Mouse (Mus musculus): ENCODE measurements around the gene Cdan1. TPM values are rescaled to one million over a fixed set of nuclear protein-coding genes. Genes with fewer than 3 reads are reported as not detected.
A peak's percentile ranks its signal among the peaks of the same experiment; 100 is the strongest.

The Cdan1 gene
- 5.8 and 7.4 TPM in 2 replicates for polyA plus RNA-seq (2015; fragmentation: Nextera tagmentation; extraction: Ambion mirVana)

GRCm38 (mm10) chr2:120849449-120850423 is at the start of gene Cdan1:
Gene Cdan1 (minus strand): TSS chr2:120850128.
- peak within 1 kb of the TSS; percentile 75 for H3K4me3 ChIP-seq
- no peaks in the 10 kb centered on the region for H3K27me3 ChIP-seq
- peak within 1 kb of the TSS; percentile 49 for H3K4me2 ChIP-seq (replicated peaks)
- H3K4me1 ChIP-seq, result peaks cover 24% of the 10 kb centered on the region
- H3K27ac ChIP-seq (replicated peaks), result peak within 1 kb of the TSS; percentile 77
- no peaks in the 10 kb centered on the region for H3K9me3 ChIP-seq
- ATAC-seq (replicated peaks), result peak; percentile 57
- under 1% methylated on average over 58 of the region's 71 CpGs for WGBS
- H3K36me3 ChIP-seq, result no peaks in the 10 kb centered on the region
- peak within 1 kb of the TSS; percentile 74 for H3K9ac ChIP-seq (replicated peaks)

- WGBS, result 96% methylated on average over 3 of the region's 3 CpGs
- no peak for ATAC-seq (replicated peaks)
- peaks cover 82% of the 10 kb centered on the region for H3K36me3 ChIP-seq
- H3K27ac ChIP-seq (replicated peaks), result no peak overlapping the region
- no peak overlapping the region for H3K4me3 ChIP-seq
- no peaks in the 10 kb centered on the region for H3K9me3 ChIP-seq
- H3K4me1 ChIP-seq, result no peaks in the 10 kb centered on the region
- no peak overlapping the region for H3K9ac ChIP-seq (replicated peaks)
- no peak overlapping the region for H3K4me2 ChIP-seq (replicated peaks)
- no peaks in the 10 kb centered on the region for H3K27me3 ChIP-seq
Measured at GRCm38 (mm10) chr2:120896361-120896760, 46.4 kb upstream of the Cdan1 start.

DNA sequence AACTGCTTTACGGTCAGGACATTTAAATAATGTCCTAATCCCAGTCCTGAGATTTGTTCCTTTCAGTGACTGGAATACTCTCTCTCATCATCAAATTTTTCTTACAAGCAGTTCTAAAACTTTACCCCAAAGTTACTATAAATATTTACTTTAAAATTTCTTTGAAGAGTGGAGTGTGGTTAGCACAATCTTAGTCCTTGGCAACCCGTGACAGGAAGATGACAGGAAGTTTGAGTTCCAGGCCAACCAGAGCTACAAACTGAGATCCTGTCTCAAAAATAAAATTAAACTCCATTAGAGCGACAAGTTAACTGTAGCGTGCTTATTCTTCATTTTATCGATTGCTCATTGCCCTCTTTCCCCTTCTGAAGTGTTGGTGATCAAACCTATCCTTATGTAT is 37.7 kb upstream of the Cdan1 start:
- Histone ChIP-seq H3K27me3 (no peaks in the 10 kb centered on the region), H3K9me3 (no peaks in the 10 kb centered on the region), H3K4me2 (replicated peaks) (no peak overlapping the region), H3K27ac (replicated peaks) (no peak overlapping the region), H3K4me3 (no peak overlapping the region), H3K4me1 (no peaks in the 10 kb centered on the region), H3K36me3 (peaks cover 68% of the 10 kb centered on the region), H3K9ac (replicated peaks) (no peak overlapping the region)
- ATAC-seq (replicated peaks), result no peak
- WGBS, result 93% methylated on average over 5 of the region's 5 CpGs

- no peaks in the 10 kb centered on the region for H3K27me3 ChIP-seq
- no peak overlapping the region for H3K4me2 ChIP-seq (replicated peaks)
- H3K4me1 ChIP-seq, result 0 out of 2 replicates have a peak, but pooled peaks cover 2% of the 10 kb centered on the region
- H3K9me3 ChIP-seq, result no peaks in the 10 kb centered on the region
- no peak overlapping the region for H3K9ac ChIP-seq (replicated peaks)
- H3K27ac ChIP-seq (replicated peaks), result no peak overlapping the region
- no peak overlapping the region for H3K4me3 ChIP-seq
- H3K36me3 ChIP-seq, result peaks cover 70% of the 10 kb centered on the region
- ATAC-seq (replicated peaks), result no peak
- 93% methylated on average over 2 of the region's 2 CpGs for WGBS
Measured at GRCm38 (mm10) chr2:120873192-120873591, 23.3 kb upstream of the Cdan1 start.

GRCm38 (mm10) chr2:120871447-120872336 is 21.8 kb upstream of the Cdan1 start:
- Histone ChIP-seq H3K27ac (replicated peaks) (no peak overlapping the region; the same call in 1 of the 2 replicates), H3K9me3 (no peaks in the 10 kb centered on the region), H3K36me3 (peaks cover 64% of the 10 kb centered on the region), H3K27me3 (no peaks in the 10 kb centered on the region), H3K9ac (replicated peaks) (no peak overlapping the region), H3K4me2 (replicated peaks) (no peak overlapping the region), H3K4me3 (no peak overlapping the region), H3K4me1 (0 out of 2 replicates have a peak, but pooled peaks cover 2% of the 10 kb centered on the region)
- no peak for ATAC-seq (replicated peaks)
- 61% methylated on average over 9 of the region's 9 CpGs for WGBS

DNA sequence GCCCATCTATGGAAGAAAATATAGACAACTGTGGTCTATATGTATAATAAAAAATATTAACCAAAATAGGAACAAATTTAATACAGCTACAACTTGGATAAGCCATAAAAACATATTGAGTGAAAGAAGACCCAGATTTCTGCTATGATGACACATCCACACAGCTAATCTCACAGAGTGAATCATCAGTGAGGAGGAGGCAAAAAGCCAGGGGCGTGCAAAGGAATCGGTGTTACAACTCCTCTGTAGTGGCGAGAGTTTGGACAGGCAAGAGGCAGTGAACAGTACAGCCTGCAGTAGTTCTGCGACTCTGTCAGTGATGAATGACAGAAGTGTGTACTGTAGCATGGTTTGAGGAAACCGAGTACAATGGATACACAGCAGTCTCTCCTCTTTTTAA is 17.4 kb upstream of the Cdan1 start:
- Histone ChIP-seq H3K27ac (replicated peaks) (no peak overlapping the region), H3K9me3 (no peaks in the 10 kb centered on the region), H3K27me3 (no peaks in the 10 kb centered on the region), H3K4me1 (0 out of 2 replicates have a peak, but pooled peaks cover 2% of the 10 kb centered on the region), H3K4me2 (replicated peaks) (no peak overlapping the region), H3K36me3 (peaks cover 67% of the 10 kb centered on the region), H3K4me3 (no peak overlapping the region), H3K9ac (replicated peaks) (no peak overlapping the region)
- 90% methylated on average over 5 of the region's 5 CpGs for WGBS
- no peak for ATAC-seq (replicated peaks)

- 33% methylated on average over 1 of the region's 1 CpGs for WGBS
- no peak overlapping the region for H3K27ac ChIP-seq (replicated peaks)
- peaks cover 73% of the 10 kb centered on the region for H3K36me3 ChIP-seq
Measured at GRCm38 (mm10) chr2:120866561-120866960, 16.6 kb upstream of the Cdan1 start.

GRCm38 (mm10) chr2:120863389-120863788 is 13.5 kb upstream of the Cdan1 start:
- H3K9me3 ChIP-seq, result no peaks in the 10 kb centered on the region
- peaks cover 61% of the 10 kb centered on the region for H3K36me3 ChIP-seq
- whole genome bisulfite sequencing, result 96% methylated on average over 1 of the region's 1 CpGs
- H3K4me2 ChIP-seq (replicated peaks), result no peak overlapping the region
- H3K27me3 ChIP-seq, result no peaks in the 10 kb centered on the region
- no peaks in the 10 kb centered on the region for H3K4me1 ChIP-seq
- no peak overlapping the region for H3K9ac ChIP-seq (replicated peaks)
- no peak overlapping the region for H3K27ac ChIP-seq (replicated peaks)
- no peak overlapping the region for H3K4me3 ChIP-seq
- ATAC-seq (replicated peaks), result no peak

More at GRCm38 (mm10) chr2:120866561-120866960, 16.6 kb upstream of the Cdan1 start:
- Histone ChIP-seq H3K4me3 (no peak overlapping the region), H3K9me3 (no peaks in the 10 kb centered on the region), H3K27me3 (no peaks in the 10 kb centered on the region), H3K4me1 (no peaks in the 10 kb centered on the region), H3K9ac (replicated peaks) (no peak overlapping the region), H3K4me2 (replicated peaks) (no peak overlapping the region)
- no peak for ATAC-seq (replicated peaks)

DNA sequence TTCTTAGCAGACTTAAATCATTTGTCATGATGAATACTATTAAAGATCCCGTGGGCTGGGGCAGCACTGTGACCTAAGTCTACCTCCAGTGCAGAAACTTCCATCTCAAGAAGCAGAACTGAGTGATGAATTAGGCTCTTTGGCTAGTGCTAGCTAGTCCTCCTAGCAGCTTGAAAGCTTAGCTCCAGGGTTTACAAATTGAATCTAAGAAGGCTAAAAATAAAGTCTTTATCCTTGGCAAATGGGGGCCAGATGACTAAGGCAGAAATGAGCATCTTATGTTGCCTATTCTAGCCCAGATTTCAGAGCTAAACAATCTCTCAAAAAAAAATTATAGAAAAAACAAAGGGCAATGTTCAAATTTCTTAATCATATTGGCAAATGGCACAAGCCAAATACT is 10.8 kb upstream of the Cdan1 start:
- no peak for ATAC-seq (replicated peaks)

GRCm38 (mm10) chr2:120858131-120858530 is 8.2 kb upstream of the Cdan1 start:
- H3K4me2 ChIP-seq (replicated peaks), result no peak overlapping the region
- H3K4me1 ChIP-seq, result no peaks in the 10 kb centered on the region
- H3K27me3 ChIP-seq, result no peaks in the 10 kb centered on the region
- no peak overlapping the region for H3K4me3 ChIP-seq
- H3K9ac ChIP-seq (replicated peaks), result no peak overlapping the region
- ATAC-seq (replicated peaks), result no peak
- 91% methylated on average over 3 of the region's 3 CpGs for WGBS
- peaks cover 28% of the 10 kb centered on the region for H3K36me3 ChIP-seq
- no peaks in the 10 kb centered on the region for H3K9me3 ChIP-seq
- H3K27ac ChIP-seq (replicated peaks), result no peak overlapping the region

More for the DNA sequence above, 10.8 kb upstream of the Cdan1 start:
- no peak overlapping the region for H3K27ac ChIP-seq (replicated peaks)
- 89% methylated on average over 1 of the region's 1 CpGs for WGBS
- no peak overlapping the region for H3K4me2 ChIP-seq (replicated peaks)
- peaks cover 50% of the 10 kb centered on the region for H3K36me3 ChIP-seq
- H3K4me3 ChIP-seq, result no peak overlapping the region
- no peak overlapping the region for H3K9ac ChIP-seq (replicated peaks)
- no peaks in the 10 kb centered on the region for H3K27me3 ChIP-seq
- no peaks in the 10 kb centered on the region for H3K9me3 ChIP-seq
- no peaks in the 10 kb centered on the region for H3K4me1 ChIP-seq

- H3K27ac ChIP-seq (replicated peaks), result no peak overlapping the region
- no peak for ATAC-seq (replicated peaks)
- H3K9ac ChIP-seq (replicated peaks), result no peak overlapping the region
Measured at GRCm38 (mm10) chr2:120853151-120853550, 3.2 kb upstream of the Cdan1 start.

DNA sequence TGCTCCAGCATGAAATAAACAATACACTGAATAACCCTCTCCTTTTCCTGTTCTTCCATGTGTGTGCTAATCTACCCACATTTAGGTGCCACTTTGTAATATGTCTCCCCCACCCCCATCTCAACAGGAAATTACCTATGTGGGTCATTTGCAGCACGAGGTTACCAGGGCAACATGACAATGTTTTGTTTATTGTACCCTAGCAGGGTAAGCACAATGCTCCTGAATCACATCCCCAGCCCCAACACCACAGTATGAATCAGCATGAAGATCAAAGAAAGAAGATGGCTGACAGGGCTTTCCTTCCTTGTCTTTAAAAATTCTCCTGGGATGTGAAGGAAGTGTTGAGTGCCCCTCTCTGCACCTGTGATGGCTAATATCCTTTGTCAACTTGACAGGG is 2.7 kb upstream of the Cdan1 start:
- H3K4me2 ChIP-seq (replicated peaks), result no peak overlapping the region
- no peak overlapping the region for H3K4me3 ChIP-seq
- H3K36me3 ChIP-seq, result no peaks in the 10 kb centered on the region
- ATAC-seq (replicated peaks), result no peak
- no peak overlapping the region for H3K27ac ChIP-seq (replicated peaks)
- no peak overlapping the region for H3K9ac ChIP-seq (replicated peaks)
- no peaks in the 10 kb centered on the region for H3K27me3 ChIP-seq
- peaks cover 23% of the 10 kb centered on the region for H3K4me1 ChIP-seq
- no peaks in the 10 kb centered on the region for H3K9me3 ChIP-seq
- 25% methylated on average over 1 of the region's 1 CpGs for WGBS

More at GRCm38 (mm10) chr2:120853151-120853550, 3.2 kb upstream of the Cdan1 start:
- 83% methylated on average over 3 of the region's 3 CpGs for WGBS
- H3K4me1 ChIP-seq, result peaks cover 17% of the 10 kb centered on the region
- H3K27me3 ChIP-seq, result no peaks in the 10 kb centered on the region
- no peak overlapping the region for H3K4me2 ChIP-seq (replicated peaks)
- H3K4me3 ChIP-seq, result no peak overlapping the region
- H3K9me3 ChIP-seq, result no peaks in the 10 kb centered on the region
- H3K36me3 ChIP-seq, result no peaks in the 10 kb centered on the region
